Mouse (Mus musculus) midbrain, embryonic 14.5 days (tissue): Measurements from ENCODE around the gene Abcg1. TPM values are rescaled to one million over a fixed set of nuclear protein-coding genes. Genes with fewer than 3 reads are reported as not detected.
A peak's percentile ranks its signal among the peaks of the same experiment; 100 is the strongest.

Experiments
- ATAC-seq: fragments of 200-750 bp; cut with Nextera tagmentation; 2 replicates; pipeline ENCODE4 v1.8.0; 2017; ENCODE audit warnings: moderate number of reproducible peaks, moderate library complexity; ENCODE audit not compliant: low FRiP score, low TSS enrichment
- DNase-seq: peaks from one replicate; pipeline ENCODE4 v3.0.0-alpha.2; 2015
- H3K27ac ChIP-seq: fragments of 300-500 bp; sonication (generic); replicated peaks from 2 replicates; pipeline ENCODE4 v1.5.1; 2014; ENCODE audit warnings: mild to moderate bottlenecking, low read depth, low read length, moderate library complexity
- H3K27me3 ChIP-seq: fragments of 300-500 bp; sonication (generic); 2 replicates; pipeline ENCODE4 v1.6.1; 2014; ENCODE audit warnings: low read length, control low read depth, mixed read lengths; ENCODE audit not compliant: control insufficient read depth, insufficient read depth
- H3K36me3 ChIP-seq: fragments of 300-500 bp; sonication (generic); 2 replicates; pipeline ENCODE4 v1.6.1; 2014; ENCODE audit warnings: low read length, control low read depth; ENCODE audit not compliant: control insufficient read depth, insufficient read depth
- H3K4me1 ChIP-seq: fragments of 300-500 bp; sonication (generic); 2 replicates; pipeline ENCODE4 v1.6.1; 2014; ENCODE audit warnings: mild to moderate bottlenecking, antibody characterized with exemption, low read length, control low read depth; ENCODE audit not compliant: control insufficient read depth, insufficient read depth
- H3K4me2 ChIP-seq: fragments of 300-500 bp; sonication (generic); 2 replicates; pipeline ENCODE4 v1.6.1; 2014; ENCODE audit warnings: mild to moderate bottlenecking, low read length, moderate library complexity
- H3K4me3 ChIP-seq: fragments of 300-500 bp; sonication (generic); replicated peaks from 2 replicates; pipeline ENCODE4 v1.5.1; 2014; ENCODE audit warnings: low read depth, low read length
- H3K9ac ChIP-seq: fragments of 300-500 bp; sonication (generic); replicated peaks from 2 replicates; pipeline ENCODE4 v1.6.1; 2014; ENCODE audit warnings: mild to moderate bottlenecking, low read length, moderate library complexity
- H3K9me3 ChIP-seq: fragments of 300-500 bp; sonication (generic); 2 replicates; pipeline ENCODE4 v1.6.1; 2016; ENCODE audit warnings: low read length, control low read depth, mixed read lengths; ENCODE audit not compliant: control insufficient read depth
- WGBS: fragments of 180-500 bp; shearing (Covaris S2); extraction: QIAGEN DNeasy Blood & Tissue Kit; methylation state at CpG from one replicate; pipeline ENCODE4 v1.1.7; 2014; 5-methylcytosine and 5-hydroxymethylcytosine counted together
- polyA plus RNA-seq: library from polyadenylated mRNA; unstranded; fragments of >200 nt; fragmentation: Nextera tagmentation; extraction: Ambion mirVana; gene quantifications from 2 replicates; pipeline ENCODE4 v1.2.1, GENCODE M21; 2014

Abcg1 gene
- 23.1 and 24.7 TPM in 2 replicates for polyA plus RNA-seq

GRCm38 (mm10) chr17:31057151-31057890 is at the start of gene Abcg1:
Gene Abcg1 (plus strand): TSS chr17:31057675.
- Histone ChIP-seq H3K36me3 (no peaks in the 10 kb centered on the region), H3K27ac (peak within 1 kb of the TSS; percentile 88), H3K4me3 (peak within 1 kb of the TSS; percentile 61), H3K9me3 (peaks cover 10% of the 10 kb centered on the region), H3K4me2 (peak within 1 kb of the TSS; percentile 62), H3K4me1 (peaks cover 22% of the 10 kb centered on the region), H3K9ac (peak within 1 kb of the TSS; percentile 70), H3K27me3 (no peaks in the 10 kb centered on the region)
- peak; percentile 86 for ATAC-seq
- peak; percentile 93 for DNase-seq
- WGBS, result 2% methylated on average over 49 of the region's 49 CpGs

GRCm38 (mm10) chr17:31008416-31008815 is 49.1 kb upstream of the Abcg1 start:
- H3K9me3 ChIP-seq, result no peaks in the 10 kb centered on the region
- H3K4me3 ChIP-seq, result no peak overlapping the region
- no peak overlapping the region for H3K9ac ChIP-seq
- no peaks in the 10 kb centered on the region for H3K27me3 ChIP-seq
- no peak for ATAC-seq
- H3K36me3 ChIP-seq, result no peaks in the 10 kb centered on the region
- no peaks in the 10 kb centered on the region for H3K4me1 ChIP-seq
- H3K4me2 ChIP-seq, result no peak overlapping the region
- H3K27ac ChIP-seq, result no peak overlapping the region
- no peak for DNase-seq
- 91% methylated on average over 8 of the region's 8 CpGs for WGBS

- no peak overlapping the region for H3K9ac ChIP-seq
- WGBS, result 37% methylated on average over 9 of the region's 9 CpGs
Observed at GRCm38 (mm10) chr17:31011551-31012394, 45.7 kb upstream of the Abcg1 start.

GRCm38 (mm10) chr17:31018267-31018666 is 39.2 kb upstream of the Abcg1 start:
- no peak overlapping the region for H3K4me2 ChIP-seq
- H3K4me1 ChIP-seq, result no peaks in the 10 kb centered on the region
- H3K27me3 ChIP-seq, result no peaks in the 10 kb centered on the region
- H3K4me3 ChIP-seq, result no peak overlapping the region
- H3K9ac ChIP-seq, result no peak overlapping the region
- 72% methylated on average over 4 of the region's 4 CpGs for WGBS
- DNase-seq (peak; percentile 84), ATAC-seq (no peak)
- H3K36me3 ChIP-seq, result no peaks in the 10 kb centered on the region
- no peak overlapping the region for H3K27ac ChIP-seq
- peaks cover 3% of the 10 kb centered on the region; the same call in 1 of the 2 replicates for H3K9me3 ChIP-seq

More at GRCm38 (mm10) chr17:31011551-31012394, 45.7 kb upstream of the Abcg1 start:
- H3K36me3 ChIP-seq, result no peaks in the 10 kb centered on the region
- ATAC-seq (no peak), DNase-seq (peak; percentile 88)
- no peak overlapping the region for H3K27ac ChIP-seq
- H3K4me2 ChIP-seq, result no peak overlapping the region
- no peaks in the 10 kb centered on the region for H3K4me1 ChIP-seq
- no peaks in the 10 kb centered on the region for H3K27me3 ChIP-seq
- peaks cover 3% of the 10 kb centered on the region; the same call in 1 of the 2 replicates for H3K9me3 ChIP-seq
- H3K4me3 ChIP-seq, result no peak overlapping the region

DNA sequence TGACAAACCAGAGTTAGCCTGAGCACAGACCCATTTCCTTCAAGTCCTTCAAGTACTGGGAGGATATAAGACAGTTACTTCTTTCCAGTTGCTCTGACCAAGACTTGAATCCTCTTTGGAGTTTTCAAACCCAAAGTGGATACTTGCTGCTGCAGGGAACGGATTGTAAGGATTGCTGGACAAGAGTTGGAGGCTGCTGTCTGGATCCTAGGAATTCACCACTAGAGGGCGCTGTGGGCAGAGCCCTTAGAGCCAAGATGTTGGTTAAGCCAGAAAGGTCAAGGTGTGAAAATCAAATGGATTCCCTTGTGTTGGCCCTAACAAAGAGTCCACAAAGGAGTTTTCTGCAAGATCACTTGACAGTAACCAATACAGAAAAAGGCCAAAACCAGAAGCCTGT is 38.0 kb upstream of the Abcg1 start:
- Histone ChIP-seq H3K4me1 (no peaks in the 10 kb centered on the region), H3K9ac (no peak overlapping the region), H3K27me3 (no peaks in the 10 kb centered on the region), H3K4me2 (no peak overlapping the region), H3K27ac (no peak overlapping the region), H3K4me3 (no peak overlapping the region), H3K9me3 (peaks cover 3% of the 10 kb centered on the region; the same call in 1 of the 2 replicates), H3K36me3 (no peaks in the 10 kb centered on the region)
- WGBS, result 6% methylated on average over 2 of the region's 2 CpGs
- peak; percentile 84 for DNase-seq
- ATAC-seq, result no peak

- 89% methylated on average over 2 of the region's 2 CpGs for WGBS
Observed at GRCm38 (mm10) chr17:31020078-31020477, 37.4 kb upstream of the Abcg1 start.

DNA sequence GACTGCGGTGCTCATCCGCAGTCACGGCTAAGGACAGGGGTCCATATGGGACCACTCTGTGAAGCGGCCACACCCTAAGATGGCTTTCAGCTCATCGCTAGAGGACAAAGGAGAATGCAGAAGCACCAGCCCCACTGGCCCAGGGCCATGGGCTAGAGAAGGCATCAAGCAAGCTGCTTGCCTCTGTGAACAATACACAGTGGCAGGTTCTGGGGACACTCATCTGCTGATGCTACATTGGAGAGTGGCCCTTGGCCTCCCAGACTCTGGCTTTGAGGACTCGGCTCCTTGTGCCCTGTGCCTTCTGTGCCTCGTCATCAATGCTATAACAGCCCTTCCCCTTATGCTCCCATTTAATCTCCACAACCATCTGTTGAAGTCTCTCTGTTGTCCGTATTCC is 36.2 kb upstream of the Abcg1 start:
- no peaks in the 10 kb centered on the region for H3K27me3 ChIP-seq

More at GRCm38 (mm10) chr17:31020078-31020477, 37.4 kb upstream of the Abcg1 start:
- no peak overlapping the region for H3K4me2 ChIP-seq
- no peak overlapping the region for H3K9ac ChIP-seq
- no peaks in the 10 kb centered on the region for H3K36me3 ChIP-seq
- H3K4me1 ChIP-seq, result no peaks in the 10 kb centered on the region
- no peak for DNase-seq
- no peak overlapping the region for H3K27ac ChIP-seq
- ATAC-seq, result no peak
- peaks cover 3% of the 10 kb centered on the region; the same call in 1 of the 2 replicates for H3K9me3 ChIP-seq
- H3K27me3 ChIP-seq, result no peaks in the 10 kb centered on the region
- H3K4me3 ChIP-seq, result no peak overlapping the region

GRCm38 (mm10) chr17:31024125-31024781 is 33.2 kb upstream of the Abcg1 start:
- Histone ChIP-seq H3K9ac (no peak overlapping the region), H3K27me3 (no peaks in the 10 kb centered on the region), H3K27ac (no peak overlapping the region), H3K4me1 (no peaks in the 10 kb centered on the region), H3K36me3 (no peaks in the 10 kb centered on the region), H3K9me3 (no peaks in the 10 kb centered on the region), H3K4me2 (no peak overlapping the region), H3K4me3 (no peak overlapping the region)
- 84% methylated on average over 7 of the region's 7 CpGs for WGBS
- no peak for ATAC-seq
- DNase-seq, result no peak

More for the DNA sequence above, 36.2 kb upstream of the Abcg1 start:
- Histone ChIP-seq H3K36me3 (no peaks in the 10 kb centered on the region), H3K4me1 (no peaks in the 10 kb centered on the region), H3K9ac (no peak overlapping the region), H3K4me3 (no peak overlapping the region), H3K27ac (no peak overlapping the region), H3K4me2 (no peak overlapping the region), H3K9me3 (peaks cover 3% of the 10 kb centered on the region; the same call in 1 of the 2 replicates)
- ATAC-seq (no peak), DNase-seq (no peak)
- 84% methylated on average over 8 of the region's 8 CpGs for WGBS
